Mouse (Mus musculus): Measurements from ENCODE around the gene Hypk.

DNA sequence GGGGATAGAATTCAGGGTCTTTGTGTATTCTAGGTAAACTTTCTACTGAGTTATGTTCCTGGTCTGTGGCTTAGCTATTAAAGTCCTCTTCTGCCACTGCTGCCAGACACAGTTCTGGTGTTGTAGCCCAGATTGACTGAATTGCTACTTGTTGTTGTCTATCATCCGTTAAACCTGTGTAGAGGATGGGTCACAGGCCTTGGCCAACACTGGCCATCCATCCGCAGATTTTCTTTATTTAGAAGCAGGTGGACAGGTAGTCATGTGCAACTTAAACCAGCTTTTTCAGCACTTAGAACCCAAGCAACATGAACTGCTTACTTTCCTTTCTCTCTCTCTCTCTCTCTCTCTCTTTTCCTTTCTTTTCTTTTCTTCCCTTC, 54.9 kb downstream of the Hypk start:
- TF ChIP-seq SIN3A (IDR thresholded peaks at IDR 0.05; ENCODE audit: low read length) (no peak), MAFK (IDR thresholded peaks at IDR 0.05; ENCODE audit: borderline replicate concordance, low read depth, low read length) (no peak), CHD2 (IDR thresholded peaks at IDR 0.05; ENCODE audit: low read length) (no peak), EP300 (IDR thresholded peaks at IDR 0.05; ENCODE audit: low read depth in 1 of 2, low read length in 2 of 2) (no peak), POLR2AphosphoS5 (IDR thresholded peaks at IDR 0.05; ENCODE audit: borderline replicate concordance, low read depth, low read length) (no peak)
